Mouse (Mus musculus) myocyte (in vitro differentiated cells): Measurements from ENCODE around the gene Otud1. TPM values are rescaled to one million over a fixed set of nuclear protein-coding genes. Genes with fewer than 3 reads are reported as not detected.

Experiments used
- H3K27me3 ChIP-seq: one replicate; pipeline ENCODE4 v1.6.1; 2011; ENCODE audit not compliant: control insufficient read depth, insufficient read depth, insufficient read length
- H3K36me3 ChIP-seq: one replicate; pipeline ENCODE4 v1.6.1; 2011; ENCODE audit not compliant: control insufficient read depth, insufficient read depth
- H3K4me2 ChIP-seq: one replicate; pipeline ENCODE4 v1.6.1; 2011; ENCODE audit warnings: low read depth, control low read depth
- H3K4me3 ChIP-seq: one replicate; pipeline ENCODE4 v1.5.1; 2011; ENCODE audit warnings: mild to moderate bottlenecking, control low read depth, moderate library complexity
- H3K79me2 ChIP-seq: one replicate; pipeline ENCODE4 v1.6.1; 2011; ENCODE audit not compliant: control insufficient read depth, insufficient read depth
- H3ac ChIP-seq: one replicate; pipeline ENCODE4 v1.6.1; 2011; ENCODE audit not compliant: control insufficient read depth, insufficient read length
- CEBPB ChIP-seq: IDR thresholded peaks from 2 replicates; pipeline ENCODE4 v1.6.1; 2011; ENCODE audit warnings: mild to moderate bottlenecking, moderate library complexity; ENCODE audit not compliant: poor library complexity, insufficient read depth, severe bottlenecking
- E2F4 ChIP-seq: IDR thresholded peaks from one replicate; pipeline ENCODE4 v1.6.1; 2011; ENCODE audit warnings: mild to moderate bottlenecking, control low read depth, moderate library complexity; ENCODE audit not compliant: insufficient read depth
- MAX ChIP-seq: IDR thresholded peaks from one replicate; pipeline ENCODE4 v1.6.1; 2011; ENCODE audit warnings: low read depth, mild to moderate bottlenecking, control low read depth
- MYOD1 ChIP-seq, 3 experiments: IDR thresholded peaks; one replicate each; pipeline ENCODE4 v1.6.1; 2011; ENCODE audit warnings: control low read depth in 2 of 3, low read depth in 2 of 3, mild to moderate bottlenecking in 2 of 3, moderate library complexity in 1 of 3; ENCODE audit not compliant: insufficient read length in 2 of 3, control insufficient read depth in 1 of 3
- MYOG ChIP-seq, 3 experiments: IDR thresholded peaks; one replicate each; pipeline ENCODE4 v1.6.1; 2011; ENCODE audit warnings: control low read depth in 2 of 3, low read depth in 2 of 3, mild to moderate bottlenecking in 2 of 3; ENCODE audit not compliant: insufficient read length in 2 of 3, control insufficient read depth in 1 of 3, insufficient read depth in 1 of 3
- POLR2A ChIP-seq: IDR thresholded peaks from one replicate; pipeline ENCODE4 v1.6.1; 2011; ENCODE audit warnings: low read depth, mild to moderate bottlenecking, control low read depth, moderate library complexity; ENCODE audit not compliant: insufficient read length
- POLR2AphosphoS2 ChIP-seq: IDR thresholded peaks from one replicate; pipeline ENCODE4 v1.6.1; 2011; ENCODE audit warnings: low read depth, control low read depth; ENCODE audit not compliant: insufficient read length
- REST ChIP-seq: IDR thresholded peaks from one replicate; pipeline ENCODE4 v1.6.1; 2011; ENCODE audit warnings: mild to moderate bottlenecking, control low read depth, moderate library complexity; ENCODE audit not compliant: insufficient read depth, insufficient read length
- SRF ChIP-seq: IDR thresholded peaks from one replicate; pipeline ENCODE4 v1.6.1; 2011; ENCODE audit warnings: low read depth; ENCODE audit not compliant: control insufficient read depth, insufficient read length
- TCF12 ChIP-seq: IDR thresholded peaks from one replicate; pipeline ENCODE4 v1.6.1; 2011; ENCODE audit warnings: mild to moderate bottlenecking, control low read depth; ENCODE audit not compliant: poor library complexity, insufficient read depth, severe bottlenecking
- TCF3 ChIP-seq: IDR thresholded peaks from one replicate; pipeline ENCODE4 v1.6.1; 2011; ENCODE audit warnings: low read depth, control low read depth; ENCODE audit not compliant: insufficient read length
- USF1 ChIP-seq: IDR thresholded peaks from one replicate; pipeline ENCODE4 v1.6.1; 2011; ENCODE audit warnings: low read depth, mild to moderate bottlenecking, control low read depth, moderate library complexity
- polyA plus RNA-seq: library from polyadenylated mRNA; unstranded; fragments of >200 nt; fragmentation: generic; extraction: Trizol; gene quantifications from one replicate; pipeline ENCODE4 v1.2.1, GENCODE M21; 2012; ENCODE audit warnings: missing spikeins

The Otud1 gene
- polyA plus RNA-seq, 1 experiment: 3.5 TPM

GRCm38 (mm10) chr2:19665841-19666240 lies 8.3 kb downstream of the Otud1 start:
- Histone ChIP-seq H3K79me2 (no peaks in the 10 kb centered on the region), H3ac (no peak overlapping the region), H3K27me3 (no peaks in the 10 kb centered on the region), H3K36me3 (no peaks in the 10 kb centered on the region), H3K4me3 (no peak overlapping the region), H3K4me2 (peak overlapping the region; percentile 70)
- no peak for TF ChIP-seq SRF
- peak; percentile 17 for TF ChIP-seq USF1
- TF ChIP-seq CEBPB: peak; percentile 32; the same call in 1 of the 2 replicates
- TF ChIP-seq MYOD1 (IDR thresholded peaks at IDR 0.05; ENCODE audit: control insufficient read depth in 1 of 3, insufficient read length in 2 of 3, low read depth in 2 of 3): peak in 1 of 3 experiments; percentile 29
- TF ChIP-seq POLR2A: no peak
- TF ChIP-seq MYOG (IDR thresholded peaks at IDR 0.05; ENCODE audit: control insufficient read depth in 1 of 3, insufficient read depth in 1 of 3, insufficient read length in 2 of 3, low read depth in 2 of 3): no peak
- no peak for TF ChIP-seq REST

GRCm38 (mm10) chr2:19670851-19671688 lies 13.5 kb downstream of the Otud1 start:
- Histone ChIP-seq H3K36me3 (no peaks in the 10 kb centered on the region), H3K4me3 (no peak overlapping the region), H3K27me3 (no peaks in the 10 kb centered on the region), H3K79me2 (no peaks in the 10 kb centered on the region), H3ac (no peak overlapping the region), H3K4me2 (no peak overlapping the region)
- TF ChIP-seq SRF (no peak), TCF12 (no peak), TCF3 (no peak), CEBPB (no peak), MYOD1 (IDR thresholded peaks at IDR 0.05; ENCODE audit: control insufficient read depth in 1 of 3, insufficient read length in 2 of 3, low read depth in 2 of 3) (no peak), E2F4 (no peak), REST (no peak), MYOG (IDR thresholded peaks at IDR 0.05; ENCODE audit: control insufficient read depth in 1 of 3, insufficient read depth in 1 of 3, insufficient read length in 2 of 3, low read depth in 2 of 3) (no peak), POLR2A (no peak), USF1 (no peak), POLR2AphosphoS2 (no peak), MAX (no peak)

- H3K79me2 ChIP-seq: no peaks in the 10 kb centered on the region
- TF ChIP-seq USF1: no peak
- TF ChIP-seq TCF3: no peak
- TF ChIP-seq MAX: no peak
- TF ChIP-seq MYOD1 (IDR thresholded peaks at IDR 0.05; ENCODE audit: control insufficient read depth in 1 of 3, insufficient read length in 2 of 3, low read depth in 2 of 3): no peak
- no peak overlapping the region for H3K4me2 ChIP-seq
- no peaks in the 10 kb centered on the region for H3K36me3 ChIP-seq
- H3K27me3 ChIP-seq: no peaks in the 10 kb centered on the region
- no peak overlapping the region for H3ac ChIP-seq
- H3K4me3 ChIP-seq: no peak overlapping the region
Observed at GRCm38 (mm10) chr2:19682997-19683396, 25.4 kb downstream of the Otud1 start.

- Histone ChIP-seq H3ac (no peak overlapping the region), H3K4me3 (no peak overlapping the region), H3K36me3 (no peaks in the 10 kb centered on the region), H3K79me2 (no peaks in the 10 kb centered on the region), H3K4me2 (peak overlapping the region; percentile 51), H3K27me3 (no peaks in the 10 kb centered on the region)
- no peak for TF ChIP-seq SRF
- TF ChIP-seq REST: no peak
- TF ChIP-seq CEBPB: no peak
- TF ChIP-seq TCF3: no peak
- TF ChIP-seq POLR2AphosphoS2: no peak
- TF ChIP-seq USF1: no peak
- no peak for TF ChIP-seq MAX
- no peak for TF ChIP-seq E2F4
- TF ChIP-seq TCF12: no peak
- TF ChIP-seq POLR2A: no peak
- no peak for TF ChIP-seq MYOG (IDR thresholded peaks at IDR 0.05; ENCODE audit: control insufficient read depth in 1 of 3, insufficient read depth in 1 of 3, insufficient read length in 2 of 3, low read depth in 2 of 3)
- TF ChIP-seq MYOD1 (IDR thresholded peaks at IDR 0.05; ENCODE audit: control insufficient read depth in 1 of 3, insufficient read length in 2 of 3, low read depth in 2 of 3): no peak
Observed at GRCm38 (mm10) chr2:19685489-19686147, 28.1 kb downstream of the Otud1 start.
